Mouse (Mus musculus): ENCODE results near the gene Rnasel. TPM values are rescaled to one million over a fixed set of nuclear protein-coding genes. Genes with fewer than 3 reads are reported as not detected.

Rnasel gene
- 10 to 100 TPM; 13.9 to 17.9 TPM for total RNA-seq (2023)

DNA sequence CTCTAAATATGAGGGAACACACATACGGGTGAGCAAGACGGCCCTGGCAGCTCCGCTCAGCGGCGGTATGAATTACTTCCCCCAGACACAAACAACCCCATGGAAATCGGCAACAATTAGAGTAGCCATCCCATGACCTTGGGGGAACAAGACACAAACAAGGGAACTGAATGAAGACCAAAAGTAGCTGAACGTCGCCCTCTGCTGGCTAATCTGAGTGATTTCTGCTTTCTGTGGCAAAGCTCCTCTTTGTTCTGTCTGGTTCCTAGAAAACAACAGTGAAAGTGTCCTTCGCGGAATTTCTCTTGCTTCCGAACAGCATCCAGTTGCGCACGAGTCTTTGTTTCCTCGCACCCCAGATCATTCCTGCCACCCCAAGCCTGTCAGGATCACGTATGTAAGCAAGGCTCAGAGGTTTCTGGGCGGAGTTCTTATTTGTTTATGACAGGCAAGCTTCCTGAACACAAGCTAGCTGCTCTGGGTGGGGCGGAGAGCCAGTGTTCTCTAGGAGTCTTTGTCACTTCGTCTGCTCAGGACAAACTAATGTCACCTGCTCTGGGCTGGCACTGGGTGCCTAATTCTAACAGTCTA is at the start of gene Rnasel:
Gene Rnasel, plus strand, starts transcription at position 216 of the 591 bp plus-strand sequence.

DNA sequence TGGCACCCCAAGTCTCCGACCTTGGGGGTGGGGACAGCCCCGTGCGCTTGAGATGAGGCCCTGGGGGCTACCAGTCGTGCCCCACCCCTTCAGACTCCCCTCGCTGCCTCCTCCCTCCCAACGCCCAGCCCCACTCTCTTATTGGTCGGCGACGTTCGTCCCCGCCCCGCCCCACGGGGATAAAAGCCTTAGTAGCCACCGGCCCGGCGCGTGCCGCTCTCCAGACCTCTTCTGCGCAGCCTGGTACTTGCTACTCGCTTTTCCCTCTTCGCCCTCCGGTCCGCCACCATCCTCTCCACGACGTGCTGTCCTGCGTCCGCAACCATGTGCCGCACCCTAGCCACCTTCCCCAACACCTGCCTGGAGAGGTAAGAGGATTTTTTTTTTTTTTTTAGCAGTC is 9.1 kb upstream of the Rnasel start, which contains the start of gene Rgs16:
Gene Rgs16, plus strand, starts transcription at position 205 of the 400 bp plus-strand sequence.

Other genes starting within 250 kb of the Rnasel start
- under 1 TPM in 1 of 2 experiments, not detected in 1; 0.80 TPM for gene Npl, start 199.4 kb upstream of the Rnasel start, total RNA-seq (2023)
- gene Rgs8, start 96.4 kb upstream of the Rnasel start, total RNA-seq (2023): not detected
- 1 to 10 TPM; 5.0 to 5.7 TPM for gene Rgs16, start 9.1 kb upstream of the Rnasel start, total RNA-seq (2023)
- not detected for gene Rgsl1, start 94.7 kb downstream of the Rnasel start, total RNA-seq (2023)
- gene Teddm1b, start 124.9 kb downstream of the Rnasel start, total RNA-seq (2023): not detected
- gene Teddm1a, start 142.3 kb downstream of the Rnasel start, total RNA-seq (2023): not detected
- gene Glul, start 150.5 kb downstream of the Rnasel start, total RNA-seq (2023): 100 to 1,000 TPM; 124 to 135 TPM
- under 1 TPM; 0.47 to 0.73 TPM for gene Teddm2, start 150.8 kb downstream of the Rnasel start, total RNA-seq (2023)

All from B cell, adult 67 days (primary cell).